Mouse (Mus musculus) gastrocnemius, postnatal 36 days (tissue): ENCODE data around the gene Cyb561d2. TPM values are rescaled to one million over a fixed set of nuclear protein-coding genes. Genes with fewer than 3 reads are reported as not detected.

Source experiments
- DNase-seq, 2 experiments: peaks; one replicate each; pipeline ENCODE4 v3.0.0; 2022
- intact Hi-C: fragments of 180-260 bp; cut with DNase I; formaldehyde crosslinking; loops from one replicate; pipeline ENCODE4 v1.15.1; 2025
- total RNA-seq, 2 experiments: library from RNA; stranded (reverse); gene quantifications; 2 replicates each; pipeline ENCODE4 v1.2.3; 2021

Gene Cyb561d2
- total RNA-seq, 2 experiments from 2014 or later, result 2.3 to 3.4 TPM

DNA sequence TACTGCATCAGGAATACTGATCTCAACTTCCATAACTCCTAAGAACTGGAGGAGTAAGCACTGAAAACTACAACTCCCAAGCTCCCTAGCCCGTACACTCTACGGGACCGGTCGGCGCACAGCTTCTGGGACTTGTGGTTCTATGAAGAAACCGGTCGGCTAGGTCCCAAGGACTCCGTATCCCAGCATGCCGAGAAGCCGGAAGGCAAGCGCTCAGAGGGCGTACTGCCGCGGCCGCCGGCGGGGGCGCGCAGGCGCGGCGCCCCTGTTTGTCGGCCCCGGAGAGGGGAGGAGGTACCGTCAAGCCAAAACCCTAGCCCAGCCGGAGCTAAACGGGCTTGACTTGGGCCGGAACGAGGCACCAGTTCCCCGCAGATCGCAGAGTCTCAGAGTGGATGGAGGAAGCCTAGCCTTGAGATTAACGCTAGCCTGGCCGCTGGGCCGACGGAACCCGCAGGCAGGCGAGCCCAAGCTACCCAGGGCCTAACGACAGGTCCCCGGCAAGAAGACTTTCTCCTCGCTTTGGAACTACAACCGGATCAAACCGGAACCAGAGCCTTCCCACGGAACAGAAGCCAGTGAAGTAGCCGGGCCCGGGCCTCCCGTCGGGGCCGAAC, 8.1 kb downstream of the Cyb561d2 start, which contains the start of gene Tmem115:
Gene Tmem115, plus strand, starts transcription at position 155 of the 617 bp plus-strand sequence.
- intact Hi-C loops, result no loop called here
- peak; percentile 81 to 87 for DNase-seq

GRCm38 (mm10) chr9:107526198-107527026, 15.6 kb downstream of the Cyb561d2 start:
- intact Hi-C loops, result no loop called here
- peak; percentile 59 to 62 for DNase-seq

GRCm38 (mm10) chr9:107522400-107522711, 19.6 kb downstream of the Cyb561d2 start:
- no peak for DNase-seq
- intact Hi-C loops, result no loop called here

DNA sequence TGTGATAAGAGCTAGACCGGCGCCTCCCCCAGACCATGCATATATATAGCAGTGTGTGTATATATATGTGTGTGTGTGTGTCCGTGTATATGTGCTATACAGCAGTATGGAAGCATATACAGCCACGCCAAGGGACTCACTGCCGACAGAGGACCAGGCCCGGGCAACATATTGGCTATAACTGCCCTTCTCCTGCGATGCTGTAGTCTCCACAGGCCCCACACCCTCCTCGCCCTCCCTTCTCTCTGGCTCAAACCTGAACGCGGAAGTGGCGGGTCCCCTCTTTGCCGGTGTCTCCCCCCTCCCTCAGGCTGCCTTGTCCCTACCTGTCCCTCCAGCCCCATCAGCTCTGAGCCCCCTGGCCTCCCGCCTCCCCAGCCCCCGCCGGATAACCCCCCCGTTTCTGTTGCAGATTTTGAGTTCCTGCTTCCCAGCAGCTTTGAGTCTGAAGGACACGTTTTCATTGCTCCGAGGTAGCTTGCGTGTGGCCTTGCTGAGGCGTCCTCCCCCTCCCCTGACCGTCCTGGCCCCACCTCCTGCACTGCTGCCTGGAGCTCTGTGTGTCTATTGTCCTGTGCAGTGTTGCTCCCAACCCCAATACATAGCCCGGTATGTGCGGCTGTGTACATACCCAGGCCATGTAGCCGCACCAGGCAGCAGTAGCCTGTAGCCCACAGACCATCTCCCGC, 20.1 kb downstream of the Cyb561d2 start:
- no peak for DNase-seq
- intact Hi-C loops, result no loop called here

GRCm38 (mm10) chr9:107521190-107521589, 20.8 kb downstream of the Cyb561d2 start:
- intact Hi-C loops, result no loop called here
- no peak for DNase-seq

- no peak for DNase-seq
- intact Hi-C loops, result no loop called here
Observed at GRCm38 (mm10) chr9:107520331-107520730, 21.7 kb downstream of the Cyb561d2 start.

DNA sequence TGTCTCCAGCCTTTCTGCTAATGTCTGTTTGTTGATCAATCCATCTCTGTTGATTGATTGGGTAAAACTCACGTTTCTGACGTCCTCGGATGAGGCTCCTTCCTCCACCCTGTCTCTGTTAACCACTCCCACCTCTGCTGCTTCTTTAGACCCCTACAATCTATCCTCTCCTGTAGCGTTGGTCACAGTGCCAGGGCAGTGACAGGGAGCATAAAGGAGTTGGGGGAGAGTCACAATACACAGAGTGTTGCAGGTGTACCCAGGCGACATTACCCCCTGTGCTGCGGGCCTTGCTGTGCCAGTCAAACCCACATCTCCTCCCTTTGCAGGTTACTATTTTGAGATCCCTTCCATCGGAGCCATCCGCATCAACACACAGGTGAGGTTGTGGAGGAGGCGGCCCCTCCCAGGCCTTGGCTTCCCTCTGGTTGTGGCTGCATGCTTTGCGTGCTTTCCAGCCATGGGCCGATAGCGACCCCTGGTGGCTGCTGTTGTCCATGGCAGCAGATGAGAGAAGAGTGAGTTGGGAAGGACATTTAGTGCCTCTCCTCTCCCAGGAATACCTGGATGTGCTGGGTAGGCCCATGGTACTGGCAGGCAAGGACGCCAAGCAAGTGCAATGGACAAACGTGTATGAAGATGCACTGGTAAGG, 27.6 kb downstream of the Cyb561d2 start:
- peak; percentile 68 to 80 for DNase-seq
- intact Hi-C loops, result loop anchor here (1.0 to 10.0 kb wide), 5 partner anchors 52 to 610 kb away; partner anchors contain the start of gene Cish

- intact Hi-C loops, result loop anchor here (5.0 to 10.0 kb wide), 3 partner anchors 50 to 608 kb away; partner anchors contain the start of gene Cish
- DNase-seq, result no peak
Observed at GRCm38 (mm10) chr9:107512326-107512725, 29.7 kb downstream of the Cyb561d2 start.

GRCm38 (mm10) chr9:107511436-107511835, 30.6 kb downstream of the Cyb561d2 start:
- intact Hi-C loops, result loop anchor here (5.0 to 10.0 kb wide), 3 partner anchors 49 to 607 kb away; partner anchors contain the start of gene Cish
- DNase-seq, result no peak

GRCm38 (mm10) chr9:107510384-107511100, 31.5 kb downstream of the Cyb561d2 start:
- intact Hi-C loops, result loop anchor here (5.0 to 10.0 kb wide), 3 partner anchors 48 to 606 kb away; partner anchors contain the start of gene Cish

GRCm38 (mm10) chr9:107508266-107508665, 33.7 kb downstream of the Cyb561d2 start:
- no peak for DNase-seq
- intact Hi-C loops, result no loop called here

More at GRCm38 (mm10) chr9:107510384-107511100, 31.5 kb downstream of the Cyb561d2 start:
- no peak for DNase-seq

DNA sequence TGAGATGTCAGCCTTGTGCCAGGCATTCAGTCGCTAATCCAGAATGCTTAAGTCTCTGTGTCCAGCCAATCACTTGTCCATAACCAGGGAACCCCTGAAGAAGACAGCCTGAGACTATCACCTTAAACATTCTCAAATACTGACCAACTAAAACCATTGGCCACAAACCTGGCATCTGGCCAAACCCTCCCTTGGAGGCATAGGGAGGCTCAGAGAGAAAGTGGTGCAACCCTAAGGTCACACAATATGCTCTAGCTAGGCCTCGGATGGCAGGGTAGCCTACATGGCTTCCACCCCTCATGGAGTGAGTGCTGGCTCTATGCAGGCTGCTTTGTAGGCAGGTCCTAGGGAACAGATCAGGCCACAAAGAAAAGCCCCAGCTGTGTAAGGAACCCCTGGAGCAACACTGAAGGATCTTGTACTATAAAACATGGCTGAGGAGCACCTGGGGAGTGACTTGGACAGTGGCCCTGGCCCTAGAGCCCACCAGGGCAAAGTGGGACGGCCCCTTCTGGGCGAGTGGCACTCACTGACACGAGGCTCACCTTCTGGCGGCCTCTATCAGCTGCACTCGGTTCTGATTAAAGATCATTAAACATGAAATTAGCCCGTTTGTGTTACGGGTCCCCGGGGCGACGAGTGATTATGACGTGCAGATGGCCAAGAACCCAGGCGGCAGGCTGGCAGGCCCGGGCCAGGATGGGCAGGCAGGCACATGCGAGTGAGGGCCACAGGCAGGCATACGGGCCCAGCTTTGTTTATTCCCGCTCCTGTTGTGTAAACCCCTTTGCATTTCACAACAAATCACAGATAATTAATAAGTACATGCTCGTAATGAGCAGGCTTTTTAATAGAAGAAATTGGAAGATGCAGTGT, 37.1 kb downstream of the Cyb561d2 start:
- no peak for DNase-seq
- intact Hi-C loops, result no loop called here

- no peak for DNase-seq
- intact Hi-C loops, result no loop called here
Observed at GRCm38 (mm10) chr9:107502131-107502846, 39.7 kb downstream of the Cyb561d2 start.

GRCm38 (mm10) chr9:107500708-107501286, 41.2 kb downstream of the Cyb561d2 start:
- no peak for DNase-seq
- intact Hi-C loops, result no loop called here

DNA sequence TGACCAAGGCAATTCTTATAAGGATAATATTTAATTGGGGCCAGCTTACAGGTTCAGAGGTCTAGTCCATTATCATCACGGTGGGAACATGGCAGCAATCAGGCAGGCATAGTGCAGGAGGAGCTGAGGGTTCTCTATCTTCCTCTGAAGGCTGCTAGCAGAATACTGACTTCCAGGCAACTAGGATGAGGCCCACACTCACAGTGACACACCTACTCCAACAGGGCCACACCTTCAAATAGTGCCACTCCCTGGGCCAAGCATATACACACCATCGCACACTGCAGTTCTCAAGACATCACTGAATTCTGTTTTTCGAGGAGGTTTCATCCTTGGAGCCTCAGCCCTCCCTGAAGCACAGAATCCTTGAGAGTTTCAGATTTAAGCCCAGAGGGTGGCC, 45.6 kb downstream of the Cyb561d2 start:
- intact Hi-C loops, result no loop called here
- no peak for DNase-seq

DNA sequence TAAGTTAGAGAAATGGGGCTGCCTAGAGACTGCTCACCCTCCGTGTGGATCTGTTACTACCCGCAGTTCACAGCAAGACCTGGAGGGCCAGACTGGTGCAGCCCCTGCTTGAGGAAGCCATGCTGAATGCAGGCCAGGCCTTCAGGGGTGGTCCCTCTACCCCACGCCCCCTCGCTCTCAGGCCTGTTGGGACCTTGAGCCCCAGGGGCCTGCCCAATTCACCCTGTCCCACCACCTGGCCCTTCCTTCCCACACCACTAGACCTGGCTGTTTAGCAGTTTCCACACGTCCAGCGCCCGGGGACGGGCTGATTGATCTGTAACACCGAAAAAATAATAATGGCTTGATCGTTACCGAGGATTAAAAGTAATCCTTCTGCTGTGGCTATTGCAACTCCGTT, 47.8 kb downstream of the Cyb561d2 start:
- DNase-seq, result no peak
- intact Hi-C loops, result no loop called here

DNA sequence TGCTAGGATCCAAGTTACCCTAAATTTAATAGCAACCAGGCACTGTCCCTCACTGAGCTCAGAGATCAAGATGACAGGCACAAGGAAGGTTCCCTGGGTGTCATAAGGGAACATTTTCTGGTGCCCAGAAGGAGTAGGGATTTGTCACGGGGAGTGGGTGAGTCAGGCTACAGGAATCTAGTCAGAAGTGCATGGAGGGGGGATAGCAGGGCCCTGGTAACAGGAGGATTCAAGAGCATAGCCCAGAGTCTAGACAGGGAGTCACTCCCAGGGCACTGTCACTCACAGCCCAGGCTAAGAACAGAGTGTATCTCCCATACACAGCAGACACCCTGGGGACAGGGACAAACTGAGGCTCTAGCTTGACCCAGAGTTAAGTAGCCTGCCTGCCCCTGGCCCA, 48.5 kb downstream of the Cyb561d2 start:
- intact Hi-C loops, result no loop called here
- no peak for DNase-seq

- DNase-seq, result no peak
- intact Hi-C loops, result no loop called here
Observed at GRCm38 (mm10) chr9:107490625-107491024, 51.4 kb downstream of the Cyb561d2 start.
